Mouse (Mus musculus): ENCODE measurements around the gene Fgd1. TPM values are rescaled to one million over a fixed set of nuclear protein-coding genes. Genes with fewer than 3 reads are reported as not detected.

Gene Fgd1
- 0.25 and 0.44 TPM in 2 replicates for total RNA-seq (2023)

DNA sequence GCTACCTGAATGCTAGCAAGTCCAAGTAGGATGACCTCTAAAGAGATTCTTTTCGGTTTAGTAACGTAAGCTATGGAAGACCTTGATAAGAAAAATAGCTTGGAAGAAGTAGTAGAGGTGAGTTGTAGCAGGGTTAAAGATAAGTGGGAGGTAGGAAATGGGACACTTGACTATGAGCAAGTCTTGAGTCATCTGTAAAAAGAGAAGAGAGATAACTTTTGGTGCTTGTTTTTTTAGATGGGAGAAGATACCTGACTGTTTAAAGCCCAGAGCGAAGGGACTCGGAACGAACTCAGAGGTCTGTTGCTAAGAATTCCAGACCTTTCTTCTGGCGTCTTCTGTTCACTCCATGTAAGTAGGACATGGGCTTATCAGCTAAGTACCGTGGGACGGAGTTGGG lies at the start of gene Fgd1:
TSS of gene Fgd1 (plus strand) at position 301 of the 400 bp plus-strand sequence.

DNA sequence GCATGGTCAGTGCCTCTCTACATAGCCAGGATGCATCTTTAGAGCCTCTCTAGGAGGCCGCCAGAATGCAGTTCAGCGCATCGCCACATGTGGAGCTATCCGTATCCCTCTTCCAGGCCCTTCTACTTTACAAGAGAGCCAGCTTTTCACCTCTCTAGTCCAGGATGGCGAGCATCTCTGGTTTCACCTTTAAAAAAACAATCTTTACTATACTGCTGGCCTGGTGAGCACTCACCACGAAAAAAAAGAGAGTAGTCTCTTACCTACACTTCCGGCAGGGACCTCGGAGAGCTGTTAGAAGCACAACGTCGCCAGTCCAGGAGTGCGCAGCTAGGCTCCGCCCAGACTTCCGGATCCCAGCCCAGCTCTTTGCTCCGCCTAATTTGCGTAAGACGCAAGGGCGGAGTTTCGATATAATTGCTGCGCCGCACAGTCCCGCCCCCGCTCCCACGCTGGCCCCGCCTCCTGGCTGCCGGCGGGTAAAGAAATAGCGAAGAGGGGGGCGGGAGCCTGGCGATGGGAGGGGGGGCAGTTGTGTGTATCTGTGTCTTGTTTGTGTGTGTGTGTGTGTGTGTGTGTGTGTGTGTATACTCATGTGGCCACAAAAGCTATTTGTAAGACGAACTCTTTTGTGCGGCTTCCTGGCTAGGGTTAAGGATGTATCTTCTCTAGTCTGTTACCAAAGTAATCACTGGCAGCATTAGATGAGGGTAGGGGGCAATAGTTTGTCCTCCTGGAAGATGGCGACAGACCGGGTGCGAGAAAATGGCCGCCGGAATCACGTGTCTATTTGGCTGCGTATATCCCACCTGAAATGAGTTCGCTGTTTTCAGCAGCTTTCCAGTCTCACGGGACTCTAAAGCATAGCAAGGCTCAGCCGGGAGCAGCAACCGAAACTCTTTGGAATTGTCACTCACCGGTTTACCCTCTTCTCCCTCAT lies 28.7 kb upstream of the Fgd1 start, which contains the start of gene Gnl3l:
TSS of gene Gnl3l (minus strand) at position 385 of the 940 bp plus-strand sequence.

DNA sequence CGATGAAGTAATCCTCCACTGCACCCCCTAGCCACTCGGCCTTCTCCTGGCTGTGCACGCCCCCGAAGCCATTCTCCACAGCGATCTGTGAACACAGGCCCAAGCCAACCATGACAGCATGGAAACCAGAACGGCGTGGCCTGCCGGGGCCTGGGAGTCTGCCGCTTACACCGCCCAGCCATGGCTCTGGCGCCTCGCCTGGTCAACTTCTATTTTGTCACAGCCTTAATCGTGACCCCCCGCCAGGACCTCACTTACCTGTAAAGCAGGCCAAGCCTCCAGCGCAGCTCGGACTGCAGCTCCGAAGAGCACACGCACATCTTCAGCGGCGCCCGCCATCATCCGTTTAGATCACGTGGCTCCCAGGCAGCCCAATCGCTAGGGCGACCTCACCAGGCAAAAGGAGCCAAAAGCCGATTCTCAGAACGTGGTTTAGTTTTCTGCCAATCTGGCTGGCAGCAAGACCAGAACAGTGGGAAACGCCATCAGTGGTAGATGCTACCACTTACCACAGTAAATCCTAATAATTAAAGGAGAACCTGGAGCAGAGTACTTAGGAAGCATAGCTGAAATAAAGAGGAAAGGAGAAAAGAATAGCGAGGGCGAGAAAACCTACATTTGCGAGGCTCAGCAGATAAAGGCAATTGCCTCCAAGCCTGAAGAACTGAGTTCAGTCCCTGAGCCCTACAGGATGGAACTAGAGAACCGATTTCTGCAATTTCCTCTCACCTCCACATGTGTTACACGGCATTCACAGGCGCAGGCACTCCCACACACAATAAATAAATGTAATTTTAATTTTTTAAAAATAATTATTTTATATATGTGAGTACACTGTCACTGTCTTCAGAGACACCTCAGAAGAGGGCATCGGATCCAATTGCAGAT lies 50.5 kb downstream of the Fgd1 start, which contains the start of gene Tsr2:
TSS of gene Tsr2 (minus strand) at position 373 of the 888 bp plus-strand sequence.

Other genes with a start within 250 kb of the Fgd1 start
- gene Maged2, start 231.8 kb upstream of the Fgd1 start, total RNA-seq (2023): 1.0 TPM in 2 replicates
- 15.3 and 18.6 TPM in 2 replicates for gene Gnl3l, start 28.8 kb upstream of the Fgd1 start, total RNA-seq (2023)
- 7.2 and 8.9 TPM in 2 replicates for gene Tsr2, start 50.4 kb downstream of the Fgd1 start, total RNA-seq (2023)
- not detected in 2 replicates for gene Wnk3, start 151.9 kb downstream of the Fgd1 start, total RNA-seq (2023)